Mouse (Mus musculus): Measurements from ENCODE around the gene Syn3. TPM values are rescaled to one million over a fixed set of nuclear protein-coding genes. Genes with fewer than 3 reads are reported as not detected.

Syn3 gene
- total RNA-seq, 1 experiment, result 1.5 TPM

DNA sequence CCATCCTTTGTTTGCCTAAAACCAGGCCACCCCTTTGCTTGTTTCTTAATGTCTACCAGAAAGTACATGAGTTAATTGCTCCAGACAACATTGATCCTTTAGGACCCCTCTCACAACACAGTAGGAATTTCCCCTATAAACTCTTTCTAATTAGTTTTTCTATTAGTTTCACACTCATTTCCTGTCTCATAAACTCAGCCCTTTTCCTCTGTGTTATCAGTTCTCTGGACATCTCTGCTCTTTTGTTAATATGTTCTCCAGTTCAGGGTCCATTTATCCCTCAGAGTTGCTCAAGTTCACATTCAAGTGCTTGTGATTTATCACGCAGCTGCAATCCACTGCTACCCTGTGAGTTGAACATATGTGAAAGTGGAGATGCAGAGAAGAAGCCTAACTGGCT is 16.2 kb downstream of the Syn3 start:
- no peak overlapping the region for H3K27ac ChIP-seq (ENCODE audit: insufficient read depth, low read depth, low read length, poor library complexity, severe bottlenecking)
- in situ Hi-C loops (cut with MboI; ENCODE audit: low sequenced_read_pairs in 2 of 2, unreplicated experiment in 2 of 2), result no loop called here
- H3K4me3 ChIP-seq (ENCODE audit: insufficient read depth in 1 of 2, low read depth in 1 of 2, low read length in 2 of 2, poor library complexity in 1 of 2, severe bottlenecking in 1 of 2), result no peak overlapping the region
- no peak for TF ChIP-seq ZNF384 (IDR thresholded peaks at IDR 0.05; ENCODE audit: low read depth, low read length)
- no peak for TF ChIP-seq CHD2 (IDR thresholded peaks at IDR 0.05; ENCODE audit: low read depth, low read length)
- no peak for TF ChIP-seq ZC3H11A (IDR thresholded peaks at IDR 0.05; ENCODE audit: borderline replicate concordance, low read depth, low read length)
- no peak for TF ChIP-seq MAFK (IDR thresholded peaks at IDR 0.05; ENCODE audit: insufficient read depth, low read depth, low read length)
- no peak for TF ChIP-seq HCFC1 (IDR thresholded peaks at IDR 0.05; ENCODE audit: borderline replicate concordance, insufficient read depth, low read length)
- no peak overlapping the region for H3K9ac ChIP-seq (ENCODE audit: insufficient read depth, low read depth, low read length, poor library complexity, severe bottlenecking)
- H3K9me3 ChIP-seq (ENCODE audit: control insufficient read depth, insufficient read depth, low read depth, low read length), result no peaks in the 10 kb centered on the region
- H3K36me3 ChIP-seq (ENCODE audit: control insufficient read depth, insufficient read depth, low read length, poor library complexity, severe bottlenecking), result no peaks in the 10 kb centered on the region
- H3K4me1 ChIP-seq (ENCODE audit: control insufficient read depth in 2 of 2, insufficient read depth in 2 of 2, low read length in 2 of 2, poor library complexity in 1 of 2), result no peaks in the 10 kb centered on the region
- DNase-seq (ENCODE audit: low read depth, low spot score), result no peak

DNA sequence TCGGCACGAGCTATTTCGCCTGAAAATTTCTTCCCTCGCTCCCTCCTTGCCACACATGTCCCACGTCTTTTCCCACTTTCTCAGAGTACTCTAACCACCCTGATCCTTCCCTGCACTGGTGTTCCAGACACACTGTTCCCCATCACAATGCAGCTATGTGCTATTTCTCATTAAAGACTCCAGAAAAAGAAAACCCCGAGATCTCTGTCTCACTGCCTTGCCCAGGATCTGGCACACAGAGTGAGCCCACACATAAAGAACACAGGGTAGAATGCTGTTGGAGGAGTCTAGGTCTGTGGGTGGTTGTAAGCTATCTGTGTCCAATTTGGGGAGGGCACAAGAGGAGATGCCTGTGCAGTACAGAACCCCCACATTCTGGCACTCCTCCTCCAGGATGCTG is 18.0 kb downstream of the Syn3 start:
- no peaks in the 10 kb centered on the region for H3K36me3 ChIP-seq (ENCODE audit: control insufficient read depth, insufficient read depth, low read length, poor library complexity, severe bottlenecking)
- H3K9me3 ChIP-seq (ENCODE audit: control insufficient read depth, insufficient read depth, low read depth, low read length), result no peaks in the 10 kb centered on the region
- DNase-seq (ENCODE audit: low read depth, low spot score), result no peak
- H3K9ac ChIP-seq (ENCODE audit: insufficient read depth, low read depth, low read length, poor library complexity, severe bottlenecking), result no peak overlapping the region
- H3K4me1 ChIP-seq (ENCODE audit: control insufficient read depth in 2 of 2, insufficient read depth in 2 of 2, low read length in 2 of 2, poor library complexity in 1 of 2), result no peaks in the 10 kb centered on the region
- in situ Hi-C loops (cut with MboI; ENCODE audit: low sequenced_read_pairs in 2 of 2, unreplicated experiment in 2 of 2), result no loop called here
- no peak overlapping the region for H3K27ac ChIP-seq (ENCODE audit: insufficient read depth, low read depth, low read length, poor library complexity, severe bottlenecking)
- no peak overlapping the region for H3K4me3 ChIP-seq (ENCODE audit: insufficient read depth in 1 of 2, low read depth in 1 of 2, low read length in 2 of 2, poor library complexity in 1 of 2, severe bottlenecking in 1 of 2)
- TF ChIP-seq CHD2 (IDR thresholded peaks at IDR 0.05; ENCODE audit: low read depth, low read length) (no peak), ZNF384 (IDR thresholded peaks at IDR 0.05; ENCODE audit: low read depth, low read length) (no peak), MAFK (IDR thresholded peaks at IDR 0.05; ENCODE audit: insufficient read depth, low read depth, low read length) (no peak), ZC3H11A (IDR thresholded peaks at IDR 0.05; ENCODE audit: borderline replicate concordance, low read depth, low read length) (no peak), HCFC1 (IDR thresholded peaks at IDR 0.05; ENCODE audit: borderline replicate concordance, insufficient read depth, low read length) (no peak)

DNA sequence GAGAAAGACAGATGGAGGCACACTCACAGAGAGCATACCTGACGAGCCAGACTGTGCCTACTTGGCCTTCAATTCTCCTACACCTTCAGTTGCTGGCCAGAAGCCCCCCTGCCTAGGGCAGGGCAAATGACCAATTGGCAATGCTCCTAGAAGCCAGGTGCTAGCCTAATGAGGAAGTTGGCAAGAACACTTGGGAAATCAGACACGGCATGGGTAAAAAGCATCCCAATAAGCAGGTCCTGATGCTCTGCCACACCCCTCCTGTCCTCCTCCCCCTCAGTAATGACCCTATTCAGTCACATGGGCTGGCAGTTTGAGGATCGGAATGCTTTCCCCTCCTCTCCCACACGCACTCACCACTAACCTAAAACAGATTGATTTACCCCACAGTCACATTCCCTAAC is 19.0 kb downstream of the Syn3 start:
- Histone ChIP-seq H3K9me3 (ENCODE audit: control insufficient read depth, insufficient read depth, low read depth, low read length) (no peaks in the 10 kb centered on the region), H3K36me3 (ENCODE audit: control insufficient read depth, insufficient read depth, low read length, poor library complexity, severe bottlenecking) (no peaks in the 10 kb centered on the region), H3K4me3 (ENCODE audit: insufficient read depth in 1 of 2, low read depth in 1 of 2, low read length in 2 of 2, poor library complexity in 1 of 2, severe bottlenecking in 1 of 2) (no peak overlapping the region), H3K9ac (ENCODE audit: insufficient read depth, low read depth, low read length, poor library complexity, severe bottlenecking) (no peak overlapping the region), H3K27ac (ENCODE audit: insufficient read depth, low read depth, low read length, poor library complexity, severe bottlenecking) (no peak overlapping the region), H3K4me1 (ENCODE audit: control insufficient read depth in 2 of 2, insufficient read depth in 2 of 2, low read length in 2 of 2, poor library complexity in 1 of 2) (peaks cover under 1 to 2% of the 10 kb centered on the region in 2 experiments; a peak in 1 of 4 replicates)
- TF ChIP-seq HCFC1 (IDR thresholded peaks at IDR 0.05; ENCODE audit: borderline replicate concordance, insufficient read depth, low read length) (no peak), CHD2 (IDR thresholded peaks at IDR 0.05; ENCODE audit: low read depth, low read length) (no peak), ZNF384 (IDR thresholded peaks at IDR 0.05; ENCODE audit: low read depth, low read length) (no peak), MAFK (IDR thresholded peaks at IDR 0.05; ENCODE audit: insufficient read depth, low read depth, low read length) (no peak), ZC3H11A (IDR thresholded peaks at IDR 0.05; ENCODE audit: borderline replicate concordance, low read depth, low read length) (no peak)
- DNase-seq (ENCODE audit: low read depth, low spot score), result no peak
- in situ Hi-C loops (cut with MboI; ENCODE audit: low sequenced_read_pairs in 2 of 2, unreplicated experiment in 2 of 2), result no loop called here

DNA sequence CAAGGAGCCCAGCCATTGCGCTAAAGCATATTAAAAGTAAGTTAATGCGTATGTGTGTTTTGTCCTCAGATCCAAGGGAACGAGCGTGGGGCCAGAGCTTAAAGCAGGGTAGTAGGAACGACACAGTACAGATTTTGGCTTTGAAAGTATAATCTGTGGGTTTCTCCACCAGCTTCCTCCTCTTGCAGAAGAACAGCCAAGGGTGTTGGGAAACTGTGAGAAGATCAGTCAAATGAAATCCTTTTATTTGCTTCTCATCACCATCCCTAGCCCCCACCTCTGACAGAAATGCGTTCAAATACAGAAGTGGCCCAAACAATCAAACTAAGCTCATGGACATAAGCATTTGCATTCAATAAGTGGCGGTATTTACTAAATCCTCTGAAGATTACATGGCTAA is 22.0 kb downstream of the Syn3 start:
- Histone ChIP-seq H3K27ac (ENCODE audit: insufficient read depth, low read depth, low read length, poor library complexity, severe bottlenecking) (no peak overlapping the region), H3K36me3 (ENCODE audit: control insufficient read depth, insufficient read depth, low read length, poor library complexity, severe bottlenecking) (no peaks in the 10 kb centered on the region), H3K9ac (ENCODE audit: insufficient read depth, low read depth, low read length, poor library complexity, severe bottlenecking) (no peak overlapping the region), H3K4me1 (ENCODE audit: control insufficient read depth in 2 of 2, insufficient read depth in 2 of 2, low read length in 2 of 2, poor library complexity in 1 of 2) (peaks cover 2 to 5% of the 10 kb centered on the region in 2 experiments; a peak in 2 of 4 replicates), H3K9me3 (ENCODE audit: control insufficient read depth, insufficient read depth, low read depth, low read length) (no peaks in the 10 kb centered on the region), H3K4me3 (ENCODE audit: insufficient read depth in 1 of 2, low read depth in 1 of 2, low read length in 2 of 2, poor library complexity in 1 of 2, severe bottlenecking in 1 of 2) (no peak overlapping the region)
- DNase-seq (ENCODE audit: low read depth, low spot score), result no peak
- in situ Hi-C loops (cut with MboI; ENCODE audit: low sequenced_read_pairs in 2 of 2, unreplicated experiment in 2 of 2), result no loop called here
- TF ChIP-seq CHD2 (IDR thresholded peaks at IDR 0.05; ENCODE audit: low read depth, low read length) (no peak), MAFK (IDR thresholded peaks at IDR 0.05; ENCODE audit: insufficient read depth, low read depth, low read length) (no peak), HCFC1 (IDR thresholded peaks at IDR 0.05; ENCODE audit: borderline replicate concordance, insufficient read depth, low read length) (no peak), ZC3H11A (IDR thresholded peaks at IDR 0.05; ENCODE audit: borderline replicate concordance, low read depth, low read length) (no peak), ZNF384 (IDR thresholded peaks at IDR 0.05; ENCODE audit: low read depth, low read length) (no peak)

DNA sequence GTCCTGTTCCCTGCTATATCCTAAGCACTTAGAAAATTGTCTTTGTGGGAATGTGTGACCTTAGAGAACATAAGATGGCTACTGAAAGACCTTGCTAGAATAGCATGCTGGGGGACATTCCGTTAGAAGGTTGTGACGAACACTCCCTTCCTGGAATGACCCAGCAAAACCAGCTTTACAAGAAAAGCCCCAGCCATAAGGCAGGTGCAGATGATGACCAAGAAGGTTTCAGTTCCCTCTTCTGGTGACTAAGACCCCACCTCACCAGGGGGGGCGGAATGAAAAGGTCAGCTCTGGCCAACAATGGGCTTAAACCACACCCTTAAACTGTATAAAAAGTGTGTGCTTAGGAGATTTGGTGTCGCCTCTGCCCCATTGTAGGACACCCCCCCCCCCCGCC is 23.4 kb downstream of the Syn3 start:
- Histone ChIP-seq H3K4me1 (ENCODE audit: control insufficient read depth in 2 of 2, insufficient read depth in 2 of 2, low read length in 2 of 2, poor library complexity in 1 of 2) (peaks cover 2 to 5% of the 10 kb centered on the region in 2 experiments; a peak in 2 of 4 replicates), H3K36me3 (ENCODE audit: control insufficient read depth, insufficient read depth, low read length, poor library complexity, severe bottlenecking) (no peaks in the 10 kb centered on the region), H3K4me3 (ENCODE audit: insufficient read depth in 1 of 2, low read depth in 1 of 2, low read length in 2 of 2, poor library complexity in 1 of 2, severe bottlenecking in 1 of 2) (no peak overlapping the region), H3K27ac (ENCODE audit: insufficient read depth, low read depth, low read length, poor library complexity, severe bottlenecking) (no peak overlapping the region), H3K9me3 (ENCODE audit: control insufficient read depth, insufficient read depth, low read depth, low read length) (no peaks in the 10 kb centered on the region), H3K9ac (ENCODE audit: insufficient read depth, low read depth, low read length, poor library complexity, severe bottlenecking) (no peak overlapping the region)
- no peak for DNase-seq (ENCODE audit: low read depth, low spot score)
- no peak for TF ChIP-seq CHD2 (IDR thresholded peaks at IDR 0.05; ENCODE audit: low read depth, low read length)
- in situ Hi-C loops (cut with MboI; ENCODE audit: low sequenced_read_pairs in 2 of 2, unreplicated experiment in 2 of 2), result no loop called here
